Mouse (Mus musculus) CD4-positive helper T cell, adult 2 months (primary cell): ENCODE data around the gene Cog5.
"Not testable (repeated sequence)": the region's sequence is repeated elsewhere in the genome, so short reads cannot be mapped to it uniquely, and the experiment has no call there.

ENCODE experiments used
- DNase-seq: peaks from one replicate; pipeline ENCODE4 v3.0.0-alpha.2; 2012; ENCODE audit warnings: low read depth, missing footprints, low spot score

Cog5 gene

DNA sequence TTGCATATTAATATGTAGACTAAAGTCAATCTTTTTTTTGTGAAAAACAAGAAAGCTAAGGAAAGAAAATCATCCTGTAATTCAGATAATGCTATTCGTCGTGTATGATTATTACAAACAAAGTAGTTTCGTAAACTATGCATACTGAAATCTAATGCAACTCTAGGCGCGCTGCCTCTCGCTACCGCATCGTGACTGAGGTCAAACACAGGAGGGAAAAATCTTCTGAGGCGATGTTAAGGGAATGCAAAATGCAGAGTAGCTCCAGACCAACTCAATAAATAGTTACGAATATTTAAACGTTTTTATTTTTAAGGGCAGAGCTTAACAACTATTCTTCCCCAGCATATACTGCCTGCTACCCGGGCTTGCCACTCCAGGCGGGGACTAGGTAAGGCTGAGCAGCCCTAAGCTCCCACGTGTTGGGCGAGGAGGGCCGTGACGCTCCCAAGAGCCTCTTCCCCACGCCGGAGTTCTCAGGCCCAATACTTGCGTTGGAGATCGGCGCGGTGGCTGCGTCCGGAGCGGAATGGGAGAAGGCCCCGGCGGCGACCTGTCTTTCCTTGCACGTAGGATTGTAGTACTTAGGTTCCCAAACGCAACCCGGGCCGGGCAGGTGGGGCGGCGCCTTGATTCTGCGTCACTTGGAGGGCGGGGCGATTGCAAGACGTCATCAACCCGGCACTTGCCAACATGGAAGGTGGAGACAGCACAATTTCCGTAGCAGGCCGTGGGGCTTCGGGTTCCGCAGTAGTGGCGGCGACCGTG, at the start of gene Cog5, which contains the start of gene Dus4l:
Gene Cog5 (plus strand): TSS at position 673 of the 768 bp plus-strand sequence.
Gene Dus4l (minus strand): TSS at position 630 of the 768 bp plus-strand sequence.
- DNase-seq, result peak; percentile 94

DNA sequence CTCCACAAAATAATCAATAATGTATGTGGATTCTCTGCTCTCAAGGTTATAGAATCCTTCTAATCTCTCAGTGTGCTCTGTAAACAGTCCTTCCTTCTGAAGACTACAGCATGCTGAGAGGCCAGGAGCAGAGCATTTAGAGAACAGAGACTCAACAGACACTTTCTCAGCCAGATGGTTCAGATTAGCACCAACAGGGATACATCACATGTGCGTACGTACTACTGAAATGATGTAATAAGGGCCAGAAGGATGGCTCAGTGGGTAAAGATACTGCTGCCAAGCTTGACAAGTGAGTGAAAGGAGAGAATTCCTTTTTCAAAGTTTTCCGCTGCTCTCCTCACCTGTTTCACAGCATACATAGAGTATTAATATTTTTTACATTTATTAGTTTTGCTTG, 49.8 kb upstream of the Cog5 start:
- DNase-seq, result no peak

DNA sequence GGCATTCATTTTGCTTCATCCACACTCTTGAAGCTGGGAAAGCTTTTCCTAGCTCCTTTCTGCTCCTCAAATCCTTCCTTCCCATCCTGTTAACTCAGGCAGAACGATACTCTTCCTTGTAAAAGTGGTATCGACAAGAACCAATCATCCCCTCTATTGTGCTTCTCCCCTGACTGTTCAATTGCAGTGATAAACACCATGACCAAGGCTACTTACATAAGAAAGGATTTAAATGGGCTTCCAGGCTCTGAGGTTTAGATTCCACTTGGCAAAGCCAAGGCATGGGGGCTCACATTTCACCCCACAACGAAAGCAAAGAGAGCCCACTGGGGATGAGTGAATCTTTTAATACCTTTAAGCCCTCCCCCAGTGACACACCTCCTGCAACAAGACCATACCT, 46.5 kb upstream of the Cog5 start:
- no peak for DNase-seq

DNA sequence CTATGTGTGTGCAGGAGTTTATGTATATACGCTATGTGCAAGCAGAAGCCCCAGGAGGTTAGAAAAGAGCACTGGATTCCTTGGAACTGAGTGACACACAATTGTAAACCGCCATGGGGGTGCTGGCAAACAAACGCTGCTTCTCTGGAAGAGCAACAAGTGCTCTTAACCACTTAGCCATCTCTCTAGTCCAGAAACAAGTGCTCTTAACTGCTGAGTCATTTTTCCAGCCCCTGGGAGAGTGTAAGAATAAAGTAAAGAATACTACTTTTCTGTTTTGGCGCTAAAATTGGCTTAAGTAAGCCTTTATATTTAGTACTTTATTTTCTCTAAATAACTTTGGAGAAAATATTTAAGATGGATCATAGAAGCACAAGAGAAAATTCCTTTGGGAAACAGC, 41.3 kb upstream of the Cog5 start:
- DNase-seq, result no peak

DNA sequence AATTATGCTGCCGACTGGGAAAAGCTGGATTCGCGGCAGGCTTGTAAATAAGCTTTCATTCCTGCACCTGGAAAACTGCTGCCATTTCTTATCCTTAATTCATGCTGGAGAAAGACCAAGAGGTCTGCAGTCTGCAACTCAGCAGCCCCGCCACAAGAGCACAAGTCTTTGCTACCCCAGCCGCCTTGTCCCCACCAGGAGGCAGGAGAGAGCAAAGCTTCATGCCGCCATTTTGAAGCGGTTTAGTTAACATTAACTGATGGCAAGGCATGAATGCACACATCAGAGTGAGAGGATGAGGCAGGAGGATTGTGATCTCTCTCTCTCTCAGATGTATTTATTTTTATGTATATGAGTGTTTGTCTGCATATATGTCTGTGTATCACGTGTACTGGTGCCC, 34.6 kb upstream of the Cog5 start:
- DNase-seq, result no peak

DNA sequence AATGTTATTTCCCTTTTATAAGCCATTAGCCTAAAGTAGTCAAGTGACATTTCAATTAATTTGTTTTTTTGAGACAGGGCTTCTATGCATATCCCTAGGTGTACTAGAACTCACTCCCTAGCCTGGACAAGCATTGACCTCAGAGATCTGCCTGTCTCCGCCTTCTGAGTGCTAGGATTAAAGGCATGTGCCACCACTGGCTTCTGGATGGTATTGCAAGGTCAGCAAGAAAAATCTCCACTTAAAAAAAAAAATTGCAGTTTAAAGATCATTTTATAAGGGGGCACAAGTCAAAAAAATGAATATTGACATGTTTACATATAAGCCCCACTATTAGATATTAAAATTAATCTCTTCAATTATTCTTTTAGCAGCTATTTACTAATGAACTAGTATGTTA, 29.7 kb upstream of the Cog5 start:
- DNase-seq, result no peak

DNA sequence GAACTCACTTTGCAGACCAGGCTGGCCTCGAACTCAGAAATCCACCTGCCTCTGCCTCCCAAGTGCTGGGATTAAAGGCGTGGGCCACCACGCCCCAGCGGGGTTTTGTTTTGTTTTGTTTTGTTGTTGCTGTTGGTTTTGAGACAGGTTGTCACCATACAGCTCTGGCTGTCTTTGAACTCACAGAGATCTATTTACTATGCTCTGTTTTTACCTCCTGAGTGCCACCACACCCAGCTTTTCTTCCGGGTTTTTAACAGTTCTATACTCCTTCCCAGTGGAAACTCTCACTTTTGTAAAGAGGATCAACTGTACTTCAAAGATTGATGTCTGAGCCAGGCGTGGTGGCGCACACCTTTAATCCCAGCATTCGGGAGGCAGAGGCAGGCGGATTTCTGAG, 26.3 kb upstream of the Cog5 start:
- not testable (repeated sequence) for DNase-seq

DNA sequence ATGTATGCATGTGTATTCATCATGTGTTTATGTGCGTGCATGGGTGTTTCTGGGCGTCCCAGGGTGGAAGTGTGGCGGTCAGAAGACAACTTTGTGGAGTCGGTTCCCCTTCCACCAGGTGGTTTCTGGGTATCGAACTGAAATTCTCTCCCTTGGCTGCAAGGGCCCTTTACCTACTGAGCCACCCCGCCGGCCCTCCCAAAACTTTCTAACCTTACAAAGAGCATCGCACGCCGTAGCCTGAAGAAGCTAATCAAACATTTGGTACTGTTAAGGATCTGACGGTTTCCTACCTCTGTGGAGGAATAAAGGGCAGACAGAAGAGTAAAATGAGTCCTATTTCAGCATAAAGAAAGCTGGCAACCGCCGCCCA, 20.7 kb upstream of the Cog5 start:
- DNase-seq, result no peak

DNA sequence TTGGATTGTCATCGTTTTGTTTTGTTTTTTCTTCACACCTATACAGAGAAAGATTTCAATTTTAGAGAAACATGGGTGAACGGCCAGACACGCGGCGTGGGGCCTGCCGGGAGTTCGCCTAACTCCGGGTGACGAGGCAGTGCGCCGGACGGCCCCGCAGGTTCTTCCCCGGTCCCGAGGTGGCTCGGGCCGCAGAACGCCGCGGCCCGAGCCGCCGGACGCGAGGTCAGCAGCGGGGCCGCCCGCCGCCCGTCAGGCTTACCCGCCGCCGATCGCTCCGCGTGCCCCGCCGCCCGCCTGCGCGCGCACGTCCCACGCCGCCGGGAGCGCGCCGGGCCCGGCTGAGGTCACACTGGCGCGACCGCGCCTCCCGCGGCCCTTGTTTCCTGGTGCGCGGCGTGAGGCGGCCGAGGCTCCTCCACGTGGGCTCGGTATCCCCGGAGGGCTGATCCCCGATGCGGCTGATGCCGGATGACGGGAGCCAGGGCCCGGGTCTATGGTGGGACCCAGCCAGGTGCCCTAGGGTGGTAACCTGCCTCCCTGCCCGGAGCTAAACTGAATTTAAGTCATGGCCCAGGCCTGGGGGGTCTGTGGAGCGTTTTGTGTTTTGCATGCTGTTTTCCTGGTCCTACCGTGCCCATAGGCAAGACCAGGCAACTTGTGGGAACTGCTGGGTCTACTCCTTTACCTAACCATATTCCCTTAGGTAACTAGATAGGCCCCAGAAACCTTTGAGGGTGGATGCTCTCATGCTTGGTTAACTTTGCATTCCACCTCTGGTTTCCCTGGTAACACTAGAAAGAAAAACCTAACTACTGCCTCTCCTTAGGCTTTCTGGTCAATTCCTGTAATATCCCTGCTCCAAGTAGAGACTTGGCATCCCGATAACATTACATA, 20.1 kb upstream of the Cog5 start, which contains the start of gene Bcap29:
Gene Bcap29 (minus strand): TSS at position 316 of the 897 bp plus-strand sequence.
- DNase-seq, result peak; percentile 87

DNA sequence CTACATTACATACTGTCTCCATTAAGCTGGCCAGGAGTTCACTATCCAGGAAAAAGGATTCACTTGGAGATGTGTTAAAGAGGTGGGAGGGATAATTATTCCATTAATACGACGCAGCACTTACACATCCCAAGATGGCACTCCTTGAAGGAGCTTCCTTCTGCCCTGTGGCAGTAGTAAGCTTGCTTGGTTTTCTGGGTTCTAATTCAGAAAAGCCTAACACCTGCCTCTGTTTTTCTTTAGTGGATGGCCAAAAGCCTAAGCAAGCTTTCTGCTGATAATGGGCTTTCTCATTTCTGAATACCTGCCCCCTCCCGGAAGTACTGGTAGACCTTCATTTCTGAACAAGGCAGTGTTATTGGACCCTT, 19.4 kb upstream of the Cog5 start:
- DNase-seq, result no peak

DNA sequence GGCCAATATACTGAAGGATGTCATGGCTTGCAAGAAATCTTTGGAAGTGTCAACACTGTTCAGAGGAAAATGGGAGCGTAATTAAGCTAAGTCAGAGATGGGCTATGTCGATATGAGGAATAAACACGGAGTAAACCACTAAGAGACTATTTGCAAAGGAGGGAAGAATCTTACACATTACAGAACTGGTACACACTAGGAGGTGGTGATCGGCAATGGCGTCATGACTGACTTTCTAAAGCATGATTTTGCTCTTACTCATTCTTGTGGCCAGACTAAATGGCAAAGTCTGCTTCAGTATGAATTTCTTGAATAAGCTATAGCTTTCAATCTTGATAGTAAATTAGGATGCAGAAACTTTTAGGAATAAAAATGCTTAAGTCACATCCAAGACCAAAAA, 1.1 kb upstream of the Cog5 start:
- DNase-seq, result no peak

DNA sequence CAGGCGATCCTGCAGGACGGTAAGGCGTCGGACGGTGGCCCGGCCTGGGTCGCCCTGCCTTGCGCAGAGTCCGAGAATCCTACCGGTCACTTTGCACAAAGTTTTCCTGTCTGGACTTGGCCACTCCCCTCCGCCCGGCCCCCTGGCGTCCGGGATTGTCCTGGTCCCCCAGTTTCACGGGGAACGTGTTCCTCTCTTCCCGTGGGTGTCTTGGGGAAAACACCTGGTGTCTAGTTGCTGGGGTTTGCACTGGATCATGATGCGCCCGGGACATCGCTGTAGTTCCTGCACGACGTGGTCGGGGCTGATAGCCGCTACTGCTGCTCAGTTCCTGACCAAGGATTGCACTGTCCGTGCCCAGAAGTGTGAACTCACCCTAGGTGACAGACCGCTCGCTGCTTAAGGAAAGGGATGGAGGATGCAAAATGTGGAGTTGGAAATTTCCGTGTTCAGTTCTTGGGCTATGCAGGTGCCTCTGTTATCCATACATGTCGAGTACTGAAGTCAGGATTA, 352 bp downstream of the Cog5 start:
- DNase-seq, result no peak

DNA sequence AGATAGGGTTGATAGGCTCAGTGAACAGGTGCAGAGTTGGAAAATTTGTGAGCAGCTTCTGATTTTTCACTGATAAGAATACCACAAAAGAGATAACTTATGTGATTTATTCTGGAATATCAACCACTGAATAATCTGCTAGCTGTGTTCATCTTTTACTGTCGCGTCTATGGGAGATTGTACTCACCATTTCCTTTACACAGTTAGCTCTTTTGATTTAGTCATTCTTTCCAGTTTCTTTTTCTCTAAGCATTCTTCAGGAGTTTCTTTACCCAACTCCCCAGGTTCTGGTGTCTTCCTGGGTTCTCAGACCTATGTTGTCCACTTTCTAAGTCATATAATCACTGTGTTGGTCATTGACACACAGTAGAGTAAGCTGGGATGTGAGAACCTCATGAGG, 2.2 kb downstream of the Cog5 start:
- DNase-seq, result peak; percentile 23

DNA sequence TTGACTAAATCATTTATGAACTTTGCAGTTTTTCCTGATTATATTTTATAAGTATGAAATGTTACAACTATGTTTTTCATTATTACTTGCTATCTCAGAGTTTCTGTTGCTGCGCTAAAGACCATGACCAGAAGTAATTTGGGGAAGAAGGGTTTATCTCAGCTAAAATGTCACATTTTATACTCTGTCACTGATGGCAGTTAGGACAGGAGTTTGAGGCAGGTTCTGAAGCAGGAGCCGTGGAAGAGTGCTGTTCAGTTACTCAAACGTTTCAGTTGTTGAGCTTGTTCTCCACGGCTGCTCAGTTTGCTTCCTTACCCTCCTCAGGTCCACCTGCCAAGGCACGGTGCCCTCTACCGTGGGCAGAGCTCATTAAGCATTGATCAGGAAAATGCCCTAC, 11.3 kb downstream of the Cog5 start:
- no peak for DNase-seq

DNA sequence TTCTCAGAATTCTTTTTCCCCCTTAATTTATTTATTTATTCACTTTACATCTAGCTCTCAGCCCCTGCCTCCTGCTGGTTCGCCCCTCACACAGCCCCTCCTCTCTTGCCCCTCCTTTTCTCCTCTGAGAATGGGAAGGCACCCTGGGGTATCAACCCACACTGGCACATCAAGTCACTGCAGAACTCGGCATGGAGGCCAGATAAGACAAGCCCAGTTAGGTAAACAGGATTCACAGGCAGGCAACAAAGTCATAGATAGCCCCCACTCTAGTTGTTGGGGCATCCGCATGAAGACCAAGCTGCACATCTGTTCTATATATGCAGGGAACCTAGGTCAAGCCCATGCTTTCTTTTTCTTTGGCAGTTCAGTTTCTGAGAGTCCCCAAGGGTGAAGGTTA, 12.5 kb downstream of the Cog5 start:
- DNase-seq, result no peak

DNA sequence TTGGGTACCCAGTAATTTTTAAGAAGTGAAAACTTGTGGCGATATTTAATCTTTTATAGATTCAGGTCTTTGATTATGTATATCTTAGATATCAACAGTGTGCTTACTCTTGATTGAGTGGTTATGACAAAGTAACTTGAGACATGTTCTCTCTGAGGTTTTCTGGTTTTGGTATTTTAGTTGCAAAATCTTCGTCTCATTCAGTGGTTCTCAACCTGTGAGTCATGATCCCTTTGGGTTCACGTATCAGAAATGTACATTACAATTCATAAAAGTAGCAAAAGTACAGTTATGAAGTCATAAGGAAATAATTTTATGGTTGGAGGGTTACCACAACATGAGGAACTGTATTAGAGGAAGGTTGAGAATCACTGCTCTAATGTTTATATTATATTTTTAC, 32.0 kb downstream of the Cog5 start:
- no peak for DNase-seq

DNA sequence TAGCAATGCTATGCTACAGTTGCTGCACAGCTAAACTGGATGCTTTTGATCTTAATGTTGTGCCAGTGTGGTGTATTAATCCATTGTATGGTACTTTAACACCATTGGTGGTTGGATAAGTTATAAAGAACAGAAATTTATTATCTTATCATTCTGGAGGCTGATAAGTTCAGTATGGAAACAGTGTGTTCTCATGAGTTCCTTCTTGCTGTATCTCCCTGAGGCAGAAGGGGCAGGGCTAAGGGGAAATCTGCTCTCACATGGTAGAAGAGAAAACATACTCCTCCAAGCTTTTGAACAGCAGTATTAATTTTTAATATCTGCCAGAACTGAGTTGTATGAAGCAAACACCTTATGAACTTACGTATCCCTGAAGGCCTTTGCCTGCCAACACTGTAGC, 38.6 kb downstream of the Cog5 start:
- DNase-seq, result no peak

DNA sequence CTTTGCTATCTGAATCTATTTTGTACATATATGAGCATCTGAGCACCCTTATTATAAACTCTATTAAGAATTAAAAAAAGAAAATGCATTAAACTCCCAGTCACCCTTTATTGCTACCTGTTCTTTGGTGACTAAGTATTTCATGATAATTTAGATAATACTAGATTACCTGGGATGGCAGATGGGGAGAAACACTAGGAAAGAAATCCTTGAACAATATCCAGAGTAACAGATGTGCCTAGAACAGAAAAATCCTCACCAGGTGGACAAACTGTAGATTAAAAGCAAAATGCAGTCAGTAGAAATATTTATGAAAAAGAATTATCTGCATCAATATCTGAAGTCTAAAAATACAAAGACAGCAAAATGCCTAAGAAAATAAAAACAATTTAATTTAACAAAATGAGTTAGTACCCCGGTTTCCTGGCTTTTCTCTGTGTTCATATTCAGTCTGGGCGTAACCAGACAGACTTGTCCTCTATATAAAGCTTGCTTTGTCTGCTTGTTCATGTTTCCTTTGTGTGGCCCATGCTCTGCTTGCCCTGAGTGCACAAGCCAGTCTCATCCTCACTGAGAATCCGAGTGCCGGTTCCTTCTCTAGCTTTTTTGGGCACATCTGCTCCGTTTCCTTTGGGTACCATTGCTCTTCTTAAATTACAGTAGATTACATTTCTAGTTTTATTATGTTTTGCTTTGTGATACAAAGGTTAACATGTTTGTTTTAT, 46.1 kb downstream of the Cog5 start:
- no peak for DNase-seq

DNA sequence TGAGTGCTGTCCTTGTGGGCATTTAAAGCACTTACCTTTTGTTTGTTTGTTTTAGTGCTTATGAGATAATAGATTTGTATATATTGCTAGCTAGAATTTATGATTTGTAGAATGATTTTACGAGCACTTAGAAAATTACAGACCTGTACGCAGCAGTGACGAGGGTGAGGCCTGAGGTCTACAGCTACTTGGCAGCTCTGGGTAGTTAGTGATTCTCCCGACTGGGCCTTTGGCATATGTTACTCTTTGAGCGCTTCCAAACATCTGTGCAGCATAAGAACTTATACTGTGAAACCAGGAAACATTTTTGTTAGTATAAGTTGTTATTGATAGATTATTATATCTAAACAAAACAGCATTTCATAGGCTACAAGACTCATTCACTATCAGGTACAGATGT, 46.7 kb downstream of the Cog5 start:
- no peak for DNase-seq

DNA sequence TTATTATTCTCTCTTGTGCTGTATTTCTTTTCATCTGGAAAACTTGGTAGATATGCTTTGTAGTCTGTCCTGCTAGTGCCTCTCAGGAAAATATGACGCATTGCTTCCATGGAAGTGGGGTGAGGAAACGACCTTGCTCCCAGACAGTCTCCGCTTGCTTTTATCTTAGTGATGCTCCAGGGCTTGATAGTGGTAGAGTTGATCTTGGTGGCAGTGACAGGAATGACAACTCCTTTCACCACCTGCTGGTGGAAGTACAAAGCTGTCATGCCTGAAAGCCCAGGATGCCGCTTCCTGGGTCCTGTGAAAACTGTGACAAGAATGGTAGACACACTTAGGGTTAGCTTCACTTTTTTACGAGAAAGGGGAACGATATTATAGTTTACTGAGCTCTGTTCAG, 49.2 kb downstream of the Cog5 start:
- no peak for DNase-seq

DNA sequence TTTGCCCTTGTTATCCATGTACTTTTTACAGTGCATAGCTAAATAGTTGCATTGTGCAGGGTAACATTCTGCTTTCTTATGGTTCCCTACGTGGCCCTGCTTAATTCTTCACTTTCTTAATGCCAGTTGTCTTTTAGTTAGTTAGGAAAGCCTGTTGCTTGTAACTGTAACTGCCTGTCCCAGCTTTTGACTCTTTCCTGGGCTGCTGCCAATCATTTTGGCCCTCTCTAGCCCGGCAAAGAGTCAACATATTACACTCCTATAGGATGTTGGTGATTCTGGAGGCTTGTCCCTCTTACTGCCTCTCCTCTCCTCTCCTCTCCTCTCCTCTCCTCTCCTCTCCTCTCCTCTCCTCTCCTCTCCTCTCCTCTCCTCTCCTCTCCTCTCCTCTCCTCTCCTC, 51.5 kb downstream of the Cog5 start:
- DNase-seq, result no peak

DNA sequence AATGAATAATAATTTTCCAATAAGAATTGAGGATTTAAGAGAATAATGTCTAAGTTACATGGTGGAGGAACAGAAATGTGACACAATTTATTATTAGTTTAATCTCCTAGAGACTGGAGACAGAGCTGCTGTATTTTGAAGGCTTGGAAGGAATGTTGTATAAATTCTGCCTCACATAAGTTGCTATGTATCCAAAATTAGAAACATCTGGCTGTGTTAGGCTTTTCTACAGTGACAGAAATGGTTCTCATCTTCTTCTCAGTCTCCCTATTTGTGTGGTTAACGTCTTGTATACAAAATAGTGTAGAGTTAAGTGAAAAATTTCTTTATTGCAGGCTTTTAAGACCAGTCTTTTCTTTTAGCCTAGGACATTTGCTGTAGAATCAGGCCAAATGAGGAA, 52.9 kb downstream of the Cog5 start:
- DNase-seq, result no peak
